Mouse (Mus musculus): ENCODE data around the gene Fzd4.

Fzd4 gene

DNA sequence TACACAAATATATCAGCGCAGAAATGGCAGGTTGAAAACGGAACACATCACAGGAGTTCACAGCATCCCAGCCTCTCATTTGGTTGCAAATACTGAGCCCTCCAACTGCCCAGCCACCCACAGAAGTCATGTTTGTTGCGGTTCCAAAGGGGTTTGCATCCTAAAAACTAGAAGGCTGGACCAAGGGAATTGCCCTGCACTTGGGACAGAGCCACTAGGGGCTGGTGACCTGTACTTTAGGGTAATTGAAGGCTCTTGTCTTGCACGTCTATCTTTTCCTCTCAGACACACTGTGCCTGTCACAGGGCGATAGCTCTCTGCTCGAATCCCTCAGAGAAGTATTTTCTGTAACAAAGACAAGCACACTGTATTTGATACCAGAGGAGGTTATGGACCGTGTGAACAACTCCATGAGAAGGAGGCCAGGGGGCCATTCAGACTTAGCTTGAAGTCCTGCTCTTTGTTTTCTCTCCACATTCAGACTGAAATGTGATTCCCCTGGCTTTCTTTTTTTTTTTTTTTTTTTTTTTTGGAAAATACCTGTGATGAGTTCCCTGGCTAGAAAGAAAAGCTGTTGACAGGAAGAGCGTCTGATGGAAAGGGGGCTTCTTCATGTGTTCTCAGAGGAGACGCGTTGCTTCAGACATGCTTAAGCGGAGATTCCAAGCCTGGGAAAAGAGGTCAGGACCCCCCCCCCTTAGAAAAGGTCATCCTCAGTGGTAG, 2.9 kb upstream of the Fzd4 start:
- no peak for DNase-seq (ENCODE audit: low spot score in 2 of 2)

DNA sequence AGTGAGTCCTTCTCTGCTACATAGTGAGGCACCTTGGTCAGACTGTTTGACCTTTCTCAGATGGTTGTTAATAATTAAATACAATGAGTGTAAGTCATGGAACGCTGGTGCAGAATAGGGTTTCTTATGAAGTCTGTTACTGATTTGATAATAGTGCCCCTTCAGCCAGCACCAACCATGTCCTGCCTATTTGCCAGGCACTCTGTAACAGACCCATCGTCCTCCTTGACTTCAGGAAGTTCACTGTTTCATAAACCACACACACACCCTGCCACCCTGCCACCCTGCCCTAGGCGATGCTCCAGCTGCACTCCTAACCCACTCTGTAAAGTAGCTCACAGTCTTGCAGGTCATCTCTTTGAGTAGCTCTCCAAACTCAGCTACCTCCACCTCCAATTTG, 2.2 kb upstream of the Fzd4 start:
- DNase-seq (ENCODE audit: low spot score in 2 of 2) = no peak

- DNase-seq (ENCODE audit: low spot score in 2 of 2) = peak; percentile 92 to 96
Observed at GRCm38 (mm10) chr7:89403053-89403972, 842 bp upstream of the Fzd4 start.

DNA sequence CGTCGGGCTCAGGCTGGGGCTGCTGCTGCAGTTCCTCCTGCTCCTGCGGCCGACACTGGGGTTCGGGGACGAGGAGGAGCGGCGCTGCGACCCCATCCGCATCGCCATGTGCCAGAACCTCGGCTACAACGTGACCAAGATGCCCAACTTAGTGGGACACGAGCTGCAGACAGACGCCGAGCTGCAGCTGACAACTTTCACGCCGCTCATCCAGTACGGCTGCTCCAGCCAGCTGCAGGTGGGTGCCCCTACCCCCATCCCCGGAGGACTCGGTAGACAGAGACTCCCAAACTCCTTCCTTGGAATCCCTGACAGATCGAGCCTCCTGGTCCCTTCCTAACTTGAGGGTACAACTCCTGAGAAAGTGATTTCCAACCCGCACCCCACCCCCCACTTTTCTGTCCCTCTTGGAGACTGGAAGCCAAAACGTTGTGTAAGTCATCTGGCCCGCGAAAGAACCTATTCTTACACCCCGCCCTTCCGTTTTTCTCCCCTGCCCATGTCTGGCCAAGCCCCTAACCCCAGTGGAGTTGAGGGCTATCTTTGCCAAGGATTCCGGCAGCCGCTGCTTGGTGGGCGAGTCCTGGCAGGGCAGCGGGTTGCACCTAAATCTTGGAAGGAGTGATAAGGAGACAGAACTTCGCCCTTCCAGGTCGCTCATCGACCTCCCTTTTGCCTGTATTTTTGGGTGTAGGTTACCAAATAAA, 732 bp downstream of the Fzd4 start:
- DNase-seq (ENCODE audit: low spot score in 2 of 2) = peak; percentile 79 to 84

GRCm38 (mm10) chr7:89406011-89406410, 1.9 kb downstream of the Fzd4 start:
- DNase-seq (ENCODE audit: low spot score in 2 of 2) = no peak

GRCm38 (mm10) chr7:89407006-89407940, 3.1 kb downstream of the Fzd4 start:
- DNase-seq (ENCODE audit: low spot score in 2 of 2) = peak in 1 of 2 experiments; percentile 53

DNA sequence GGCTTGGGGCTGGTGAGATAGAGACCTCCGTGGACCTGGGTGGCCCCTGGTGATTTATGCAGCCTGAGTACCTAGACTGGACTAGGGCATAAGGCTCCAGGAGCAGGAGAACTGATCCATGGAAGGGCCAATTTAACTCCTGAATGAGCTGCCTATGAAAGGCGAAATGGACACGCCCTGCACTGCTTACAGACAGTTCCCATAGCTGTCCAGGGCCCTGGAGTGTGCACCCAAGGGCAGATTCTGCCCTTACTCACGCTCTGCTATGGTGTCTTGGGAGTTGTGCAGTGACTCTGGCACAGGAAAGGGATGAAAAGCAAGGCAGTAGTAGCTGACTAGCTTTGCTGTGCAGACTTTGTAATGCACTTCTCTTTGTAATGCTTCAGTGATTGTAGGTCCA, 6.1 kb downstream of the Fzd4 start:
- no peak for DNase-seq (ENCODE audit: low spot score in 2 of 2)

DNA sequence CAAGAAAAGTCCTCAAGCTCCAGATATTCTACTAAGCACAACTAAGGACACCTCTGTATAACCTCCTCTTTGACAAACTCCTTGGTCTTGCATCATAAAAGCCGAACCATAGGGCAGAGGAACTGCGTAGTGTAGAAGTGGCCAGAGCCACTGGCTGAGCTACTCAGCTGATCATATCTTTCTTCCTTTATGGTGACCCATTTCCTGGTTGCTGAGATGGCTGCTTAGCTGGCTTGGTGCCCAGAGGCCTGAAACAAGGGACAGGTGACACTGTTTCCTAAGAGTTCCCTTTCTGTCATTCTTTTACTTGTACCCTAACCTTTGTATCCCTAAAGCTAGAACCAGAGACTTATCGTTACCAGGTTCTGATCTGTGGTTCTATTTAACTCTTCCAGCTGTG, 7.2 kb downstream of the Fzd4 start:
- no peak for DNase-seq (ENCODE audit: low spot score in 2 of 2)

- DNase-seq (ENCODE audit: low spot score in 2 of 2) = no peak
Observed at GRCm38 (mm10) chr7:89412094-89412493, 7.9 kb downstream of the Fzd4 start.

DNA sequence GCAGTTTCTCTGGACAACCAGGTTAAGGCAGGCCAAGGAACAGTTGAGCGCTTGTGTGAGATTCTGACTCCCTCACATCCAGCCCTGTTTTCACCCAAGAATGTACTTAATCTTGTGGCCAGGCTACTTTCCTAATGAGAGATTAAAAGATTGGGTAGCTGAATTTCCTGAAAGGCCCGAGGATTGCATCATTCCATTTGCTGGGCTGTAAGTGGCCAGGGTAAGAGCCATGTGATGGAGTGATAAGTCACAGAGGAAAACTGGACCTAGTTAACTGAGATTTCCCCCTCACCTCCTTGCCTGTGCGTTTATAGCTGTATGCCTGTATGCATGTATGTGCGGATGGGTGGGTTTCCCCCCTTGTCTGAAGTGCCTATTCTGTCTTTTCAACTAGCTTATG, 11.9 kb downstream of the Fzd4 start:
- DNase-seq (ENCODE audit: low spot score in 2 of 2) = no peak

DNA sequence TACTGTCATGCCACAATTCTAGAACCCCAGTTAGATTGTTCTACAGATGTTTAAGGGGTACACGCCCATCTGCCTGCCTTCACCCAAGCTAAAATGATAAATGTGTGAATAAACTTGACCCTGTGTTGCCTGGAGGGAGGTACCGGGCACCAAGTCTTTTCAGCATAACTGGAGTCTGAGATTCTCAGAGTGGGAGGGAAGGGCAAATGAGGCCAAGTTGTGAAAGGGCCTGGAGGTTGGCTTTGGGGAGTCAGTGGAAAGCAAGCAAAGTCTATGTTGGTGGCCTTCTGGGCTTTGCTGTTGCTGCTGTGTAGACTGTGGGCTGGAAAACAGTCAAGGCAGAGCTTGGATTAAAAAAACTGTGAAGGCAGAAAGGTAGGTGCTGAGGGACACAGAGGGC, 13.6 kb downstream of the Fzd4 start:
- DNase-seq (ENCODE audit: low spot score in 2 of 2) = no peak

DNA sequence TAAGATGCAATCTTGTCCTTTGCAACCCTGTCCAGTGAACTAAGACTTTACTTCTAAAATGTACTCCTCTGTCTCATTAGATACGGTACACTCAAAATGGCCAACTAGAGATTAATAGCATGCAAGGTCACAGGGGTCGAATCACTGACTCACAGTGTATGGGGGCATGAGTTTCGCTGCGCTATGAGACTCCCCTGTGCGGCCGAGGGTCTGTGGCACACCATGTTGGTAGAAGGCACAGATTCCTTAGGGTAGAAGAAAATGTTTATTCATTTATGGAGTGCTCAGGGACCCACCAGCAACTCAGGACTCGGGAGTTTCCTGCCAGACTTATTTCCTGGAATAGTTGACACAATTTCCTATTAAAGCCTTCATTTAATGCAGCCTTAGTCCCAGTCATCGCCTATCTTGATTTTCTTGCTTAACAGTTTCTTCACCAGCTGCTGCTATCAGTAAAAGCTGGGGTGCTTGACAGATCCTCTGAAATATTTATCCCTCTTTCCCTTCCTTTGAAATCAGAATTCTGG, 14.0 kb downstream of the Fzd4 start:
- DNase-seq (ENCODE audit: low spot score in 2 of 2) = no peak

DNA sequence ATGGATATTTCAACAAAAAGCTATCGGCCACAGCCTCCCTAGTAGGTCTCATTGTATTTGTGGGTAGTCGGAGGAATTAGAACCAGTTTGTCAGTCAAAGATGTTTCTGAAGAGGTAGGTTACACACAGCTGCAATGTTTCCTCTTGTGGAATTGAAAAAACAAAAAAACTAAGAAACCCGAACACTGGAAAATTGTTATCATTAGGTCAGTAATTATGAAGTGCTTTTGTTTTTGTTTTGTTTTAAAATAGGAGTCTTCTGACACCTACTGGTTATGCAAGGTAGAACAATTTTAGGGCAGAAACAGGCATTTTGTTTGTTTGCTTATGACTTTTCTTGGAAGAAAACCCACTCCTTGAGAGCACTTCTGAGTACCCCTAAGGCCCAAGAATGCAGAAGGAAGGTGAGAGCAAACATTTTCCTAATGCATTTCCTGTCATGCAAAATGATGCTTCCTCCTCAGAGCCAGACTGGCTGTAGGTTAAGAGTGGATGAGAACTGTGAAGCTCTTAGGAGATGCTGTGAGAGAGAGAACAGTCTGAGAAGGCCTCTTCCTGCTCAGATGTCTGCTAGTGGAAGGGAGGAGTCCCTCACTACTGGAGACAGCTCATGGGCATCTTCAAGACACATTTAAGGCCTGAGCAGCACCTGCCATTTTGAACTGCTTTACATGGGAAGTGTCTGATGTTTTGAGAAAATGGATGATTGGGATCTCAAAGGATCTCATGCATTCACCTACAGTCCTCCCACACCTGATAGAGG, 14.9 kb downstream of the Fzd4 start:
- no peak for DNase-seq (ENCODE audit: low spot score in 2 of 2)

- DNase-seq (ENCODE audit: low spot score in 2 of 2) = no peak
Observed at GRCm38 (mm10) chr7:89421294-89421693, 17.1 kb downstream of the Fzd4 start.

- no peak for DNase-seq (ENCODE audit: low spot score in 2 of 2)
Observed at GRCm38 (mm10) chr7:89422650-89423049, 18.5 kb downstream of the Fzd4 start.

- no peak for DNase-seq (ENCODE audit: low spot score in 2 of 2)
Observed at GRCm38 (mm10) chr7:89423194-89423593, 19.0 kb downstream of the Fzd4 start.

DNA sequence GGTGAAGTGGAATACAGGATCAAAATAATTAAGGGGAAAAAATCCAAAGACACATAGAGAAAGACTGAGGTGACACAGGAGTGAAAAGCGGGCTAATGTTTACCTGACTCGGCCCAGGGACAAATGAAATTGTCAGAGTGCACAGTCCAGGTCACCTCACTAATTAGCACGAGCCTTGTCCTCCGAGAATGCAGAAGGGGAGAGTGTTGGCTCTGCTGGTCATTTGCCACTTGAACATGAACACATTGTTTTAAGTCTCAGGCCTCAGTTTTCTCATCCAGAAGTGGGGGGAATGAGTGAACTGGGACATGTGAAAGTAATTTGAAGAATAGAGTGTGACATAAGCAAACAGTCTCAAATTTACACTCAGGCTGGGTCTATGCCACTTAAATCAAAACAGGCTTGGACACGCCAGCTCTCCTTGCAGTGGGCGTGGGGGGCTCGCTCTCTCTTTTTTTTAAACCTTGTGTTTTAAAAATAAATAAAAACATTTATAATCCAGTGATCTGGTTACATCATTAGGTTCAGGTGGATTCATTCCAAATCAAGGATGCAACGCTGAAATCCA, 19.6 kb downstream of the Fzd4 start:
- no peak for DNase-seq (ENCODE audit: low spot score in 2 of 2)

DNA sequence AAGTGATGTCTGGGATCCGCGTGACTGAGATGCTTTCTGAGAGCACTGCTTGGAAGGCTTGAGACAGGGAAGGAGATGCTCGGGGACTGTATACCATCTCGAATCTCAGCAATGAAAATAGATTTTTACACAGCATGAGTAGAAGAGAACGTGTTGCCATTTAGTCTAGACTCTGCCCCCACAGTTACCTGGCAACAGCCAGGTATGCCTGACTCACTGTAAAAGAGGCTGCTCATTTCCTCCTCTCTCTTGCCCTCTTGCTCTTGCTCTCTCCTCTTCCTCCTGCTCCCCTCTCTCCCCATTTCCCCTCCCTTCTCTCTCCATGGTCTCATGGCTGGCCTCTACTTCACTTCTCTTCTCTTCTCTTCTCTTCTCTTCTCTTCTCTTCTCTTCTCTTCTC, 20.5 kb downstream of the Fzd4 start:
- DNase-seq (ENCODE audit: low spot score in 2 of 2) = no peak

GRCm38 (mm10) chr7:89425803-89426725, 21.9 kb downstream of the Fzd4 start:
- DNase-seq (ENCODE audit: low spot score in 2 of 2) = no peak

All from heart, adult 9 months (tissue).